Mouse (Mus musculus) heart, embryonic 13.5 days (tissue): Measurements from ENCODE around the gene C2cd2. TPM values are rescaled to one million over a fixed set of nuclear protein-coding genes. Genes with fewer than 3 reads are reported as not detected.

Experiments
- ATAC-seq: fragments of 200-750 bp; cut with Nextera tagmentation; 2 replicates; pipeline ENCODE4 v1.8.0; 2017; ENCODE audit warnings: moderate TSS enrichment; ENCODE audit not compliant: insufficient number of reproducible peaks, low FRiP score, low TSS enrichment; ENCODE audit errors: extremely low read depth
- H3K27ac ChIP-seq: fragments of 300-500 bp; sonication (generic); replicated peaks from 2 replicates; pipeline ENCODE4 v1.5.1; 2015; ENCODE audit warnings: moderate library complexity, mild to moderate bottlenecking, inconsistent platforms
- H3K27me3 ChIP-seq: fragments of 300-500 bp; sonication (generic); replicated peaks from 2 replicates; pipeline ENCODE4 v1.6.1; 2015; ENCODE audit warnings: mild to moderate bottlenecking, inconsistent platforms
- H3K36me3 ChIP-seq: fragments of 300-500 bp; sonication (generic); 2 replicates; pipeline ENCODE4 v1.6.1; 2015; ENCODE audit warnings: mild to moderate bottlenecking, inconsistent platforms
- H3K4me1 ChIP-seq: fragments of 300-500 bp; sonication (generic); 2 replicates; pipeline ENCODE4 v1.6.1; 2015; ENCODE audit warnings: inconsistent platforms
- H3K4me2 ChIP-seq: fragments of 300-500 bp; sonication (generic); 2 replicates; pipeline ENCODE4 v1.6.1; 2015; ENCODE audit warnings: inconsistent platforms, mild to moderate bottlenecking, moderate library complexity
- H3K4me3 ChIP-seq: fragments of 300-500 bp; sonication (generic); 2 replicates; pipeline ENCODE4 v1.5.1; 2015; ENCODE audit warnings: moderate library complexity, mild to moderate bottlenecking, inconsistent platforms
- H3K9ac ChIP-seq: fragments of 300-500 bp; sonication (generic); 2 replicates; pipeline ENCODE4 v1.6.1; 2015; ENCODE audit warnings: inconsistent platforms, mild to moderate bottlenecking, moderate library complexity
- H3K9me3 ChIP-seq: fragments of 300-500 bp; sonication (generic); 2 replicates; pipeline ENCODE4 v1.6.1; 2016; ENCODE audit warnings: inconsistent platforms
- WGBS: fragments of 180-500 bp; shearing (Covaris S2); methylation state at CpG from one replicate; pipeline ENCODE4 v1.1.7; 2015; ENCODE audit warnings: mixed read lengths; 5-methylcytosine and 5-hydroxymethylcytosine counted together
- polyA plus RNA-seq: library from polyadenylated mRNA; unstranded; fragments of >200 nt; fragmentation: Nextera tagmentation; extraction: Ambion mirVana; gene quantifications from 2 replicates; pipeline ENCODE4 v1.2.1, GENCODE M21; 2015

Gene C2cd2
- polyA plus RNA-seq, 1 experiment from 2014 or later: 13.2 TPM

DNA sequence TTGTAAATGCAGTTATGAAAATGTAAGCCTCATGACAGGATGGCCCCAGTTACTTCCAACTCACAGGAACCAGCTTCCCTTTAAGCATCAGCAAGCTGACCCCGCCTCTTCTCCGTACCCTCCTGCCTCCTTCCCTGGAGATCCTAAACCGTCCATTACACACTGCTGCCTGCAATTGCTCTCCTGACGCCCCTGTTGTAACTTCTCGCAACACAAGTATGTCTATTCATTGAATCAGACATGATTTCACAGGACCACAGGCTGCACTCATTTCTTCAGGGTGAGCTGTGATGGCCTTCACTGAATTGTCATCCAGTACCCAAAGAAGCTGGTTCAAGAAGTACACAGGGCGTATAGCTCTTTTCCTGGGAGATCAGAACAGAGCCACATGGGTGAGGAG, 113.6 kb downstream of the C2cd2 start:
- H3K36me3 ChIP-seq: peaks cover 15% of the 10 kb centered on the region
- H3K9me3 ChIP-seq: no peaks in the 10 kb centered on the region
- no peak overlapping the region for H3K4me3 ChIP-seq
- WGBS: 74% methylated on average over 6 of the region's 6 CpGs
- no peak overlapping the region for H3K9ac ChIP-seq
- no peak overlapping the region for H3K4me2 ChIP-seq
- H3K27ac ChIP-seq: no peak overlapping the region
- ATAC-seq: no peak
- peaks cover 51% of the 10 kb centered on the region for H3K4me1 ChIP-seq
- H3K27me3 ChIP-seq: no peaks in the 10 kb centered on the region

DNA sequence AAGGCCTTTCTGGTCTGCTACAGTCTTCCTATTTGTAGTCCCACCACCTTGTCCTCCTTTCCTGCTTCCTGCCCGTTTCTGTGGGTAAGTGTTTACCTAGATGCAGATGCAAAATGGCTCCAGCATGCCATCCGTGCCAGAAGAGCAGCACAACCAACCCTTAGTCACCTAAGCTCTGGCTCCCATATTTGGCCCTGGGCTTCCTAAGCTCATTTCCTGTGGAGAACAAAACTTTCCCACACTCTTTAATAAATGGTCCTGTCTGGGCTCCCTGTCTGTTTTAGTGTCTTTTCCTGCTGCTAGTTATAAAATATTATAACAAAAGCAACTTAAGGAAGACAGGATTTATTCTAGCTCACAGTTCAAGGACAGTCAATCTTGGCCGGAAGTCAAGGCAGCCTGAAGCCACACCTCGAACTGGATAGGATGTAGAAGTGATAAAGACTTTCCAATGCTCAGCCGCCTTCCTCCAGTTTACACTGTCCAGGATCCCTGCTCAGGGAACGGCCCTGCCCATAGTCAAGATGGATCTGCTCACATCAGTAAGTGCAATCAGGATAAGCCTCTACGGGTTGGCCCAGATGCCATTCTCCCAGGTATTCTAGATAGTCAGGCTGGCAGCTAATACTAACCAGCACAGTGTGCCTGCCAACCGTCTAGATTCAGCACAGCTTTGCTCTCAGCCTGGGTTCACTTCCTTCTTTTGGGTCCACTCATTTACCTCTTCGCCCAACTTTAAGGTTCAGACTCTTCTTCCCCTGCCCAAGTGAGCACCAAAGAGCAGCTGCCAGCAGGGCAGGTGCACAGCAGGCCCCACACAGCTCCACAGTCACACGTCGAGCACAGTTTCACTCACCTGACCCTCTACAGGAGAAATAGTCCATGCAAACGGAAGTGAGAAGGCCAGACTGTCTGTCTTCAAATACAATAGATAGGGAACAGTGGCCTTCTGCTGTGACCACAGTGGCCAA, 117.1 kb downstream of the C2cd2 start:
- Histone ChIP-seq H3K4me3 (no peak overlapping the region), H3K9ac (no peak overlapping the region), H3K9me3 (no peaks in the 10 kb centered on the region), H3K4me1 (peaks cover 38% of the 10 kb centered on the region), H3K27me3 (no peaks in the 10 kb centered on the region), H3K4me2 (no peak overlapping the region), H3K36me3 (peaks cover 24% of the 10 kb centered on the region), H3K27ac (peak overlapping the region; percentile 16; the same call in 1 of the 2 replicates)
- no peak for ATAC-seq
- WGBS: 55% methylated on average over 12 of the region's 12 CpGs

DNA sequence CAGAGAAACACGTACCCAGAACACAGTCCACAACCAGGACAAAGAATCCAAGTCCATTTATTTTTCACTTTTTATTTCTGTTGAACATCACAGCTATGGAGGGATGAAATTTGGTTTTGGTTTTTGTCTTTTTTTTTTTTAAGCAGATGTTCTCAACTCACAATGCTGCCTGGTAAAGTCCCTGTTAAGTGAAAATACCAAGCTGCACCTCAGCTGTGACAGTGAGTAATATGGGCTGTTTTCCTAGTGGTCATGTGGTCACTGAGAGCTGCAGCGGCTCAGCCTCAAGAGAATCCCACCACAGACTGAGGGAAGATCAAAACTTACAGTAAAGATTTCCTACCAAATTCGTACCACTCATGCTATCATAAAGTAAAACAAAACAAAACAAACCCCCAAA, 130.2 kb downstream of the C2cd2 start:
- Histone ChIP-seq H3K27ac (no peak overlapping the region), H3K4me3 (no peak overlapping the region), H3K4me2 (no peak overlapping the region), H3K9me3 (no peaks in the 10 kb centered on the region), H3K27me3 (no peaks in the 10 kb centered on the region), H3K4me1 (no peaks in the 10 kb centered on the region), H3K36me3 (peaks cover 95% of the 10 kb centered on the region), H3K9ac (no peak overlapping the region)
- 86% methylated on average over 3 of the region's 3 CpGs for WGBS
- ATAC-seq: no peak

DNA sequence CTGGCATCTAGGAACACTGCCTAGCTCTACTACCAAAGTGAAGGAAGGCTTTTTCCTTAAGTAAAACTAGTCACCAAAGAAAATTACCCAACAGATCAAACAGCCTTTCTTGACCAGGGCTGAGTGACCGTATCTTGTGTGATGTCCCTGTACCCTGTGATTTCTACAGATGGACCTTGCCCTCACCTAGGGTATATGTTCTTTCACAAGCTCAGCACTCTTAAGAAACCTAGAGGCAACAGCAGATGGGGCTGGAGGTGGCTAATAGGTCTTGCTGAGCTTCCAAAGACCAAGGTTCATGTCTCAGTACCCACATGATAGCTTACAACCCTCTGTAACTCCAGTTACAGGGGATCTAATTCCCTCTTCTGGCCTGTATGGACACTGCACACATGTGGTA, 134.2 kb downstream of the C2cd2 start:
- WGBS: 97% methylated on average over 1 of the region's 1 CpGs
- peaks cover 80% of the 10 kb centered on the region for H3K36me3 ChIP-seq
- H3K9ac ChIP-seq: no peak overlapping the region
- H3K27me3 ChIP-seq: no peaks in the 10 kb centered on the region
- no peaks in the 10 kb centered on the region for H3K9me3 ChIP-seq
- no peak for ATAC-seq
- no peak overlapping the region for H3K4me3 ChIP-seq
- H3K4me2 ChIP-seq: no peak overlapping the region
- no peak overlapping the region for H3K27ac ChIP-seq
- no peaks in the 10 kb centered on the region for H3K4me1 ChIP-seq

DNA sequence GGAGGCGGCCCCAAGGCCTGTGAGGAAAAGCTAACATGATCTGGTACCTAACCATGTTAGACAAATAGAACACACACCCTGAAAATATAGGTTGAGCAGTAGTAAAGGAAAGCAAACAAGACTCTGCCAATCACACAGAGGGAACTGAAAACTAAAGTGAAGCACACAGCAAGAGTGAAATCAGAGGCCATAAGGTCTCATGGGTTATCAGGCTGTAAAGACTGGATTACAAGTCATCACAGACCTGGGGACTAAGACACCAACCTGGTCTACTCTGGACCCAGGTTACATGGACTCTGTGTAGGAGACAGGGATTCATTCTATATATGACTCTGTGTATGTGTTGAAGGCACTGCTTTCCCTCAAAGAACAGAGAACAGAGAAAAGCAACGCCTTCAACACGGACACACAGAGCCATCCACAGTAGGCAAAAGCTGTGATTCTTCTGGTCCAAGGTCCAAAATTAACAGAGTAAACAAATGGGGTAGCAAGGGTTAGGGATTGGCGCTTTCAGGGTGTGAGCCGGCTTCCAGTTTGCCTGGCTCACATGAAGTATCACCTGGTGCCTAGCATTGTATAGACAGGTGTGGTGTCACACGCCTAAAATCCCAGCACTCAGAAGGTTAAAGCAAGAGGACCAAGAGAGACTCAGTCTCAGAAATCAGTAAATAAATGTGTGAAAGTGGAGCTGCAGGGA, 138.9 kb downstream of the C2cd2 start:
- no peak for ATAC-seq
- H3K4me3 ChIP-seq: no peak overlapping the region

GRCm38 (mm10) chr16:97819532-97819931, 142.9 kb downstream of the C2cd2 start:
- no peak overlapping the region for H3K4me2 ChIP-seq
- H3K27me3 ChIP-seq: no peaks in the 10 kb centered on the region
- H3K4me3 ChIP-seq: no peak overlapping the region
- no peak overlapping the region for H3K9ac ChIP-seq
- H3K27ac ChIP-seq: peak overlapping the region; percentile 63
- 65% methylated on average over 4 of the region's 4 CpGs for WGBS
- H3K4me1 ChIP-seq: no peaks in the 10 kb centered on the region
- peaks cover 93% of the 10 kb centered on the region for H3K36me3 ChIP-seq
- ATAC-seq: no peak
- no peaks in the 10 kb centered on the region for H3K9me3 ChIP-seq

More for the DNA sequence above, 138.9 kb downstream of the C2cd2 start:
- Histone ChIP-seq H3K27ac (no peak overlapping the region), H3K4me1 (no peaks in the 10 kb centered on the region), H3K9ac (no peak overlapping the region), H3K4me2 (no peak overlapping the region), H3K36me3 (peaks cover 82% of the 10 kb centered on the region), H3K9me3 (no peaks in the 10 kb centered on the region), H3K27me3 (no peaks in the 10 kb centered on the region)
- WGBS: 91% methylated on average over 6 of the region's 6 CpGs

DNA sequence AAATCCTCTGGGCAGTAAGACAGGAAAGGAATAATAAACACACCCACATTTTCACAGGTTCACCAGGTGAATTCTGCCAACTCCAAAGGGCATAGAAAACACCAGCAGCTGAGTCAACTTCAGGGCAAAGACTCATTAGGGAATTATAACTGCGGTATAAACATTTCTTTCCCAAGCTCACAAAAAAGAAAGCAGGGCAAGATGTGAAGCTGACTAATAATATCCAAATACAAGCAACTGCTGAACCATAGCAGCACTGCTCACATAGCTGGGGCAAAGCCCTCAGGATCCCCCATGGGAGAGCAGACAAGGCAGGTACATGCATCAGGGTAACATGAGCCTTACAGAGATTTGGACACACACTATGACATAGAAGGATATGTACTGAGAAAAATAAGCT, 145.0 kb downstream of the C2cd2 start:
- Histone ChIP-seq H3K4me2 (no peak overlapping the region), H3K27me3 (no peaks in the 10 kb centered on the region), H3K27ac (no peak overlapping the region), H3K4me1 (no peaks in the 10 kb centered on the region), H3K4me3 (no peak overlapping the region), H3K9me3 (no peaks in the 10 kb centered on the region), H3K36me3 (peaks cover 96% of the 10 kb centered on the region), H3K9ac (no peak overlapping the region)
- no peak for ATAC-seq
- WGBS: 94% methylated on average over 1 of the region's 1 CpGs

DNA sequence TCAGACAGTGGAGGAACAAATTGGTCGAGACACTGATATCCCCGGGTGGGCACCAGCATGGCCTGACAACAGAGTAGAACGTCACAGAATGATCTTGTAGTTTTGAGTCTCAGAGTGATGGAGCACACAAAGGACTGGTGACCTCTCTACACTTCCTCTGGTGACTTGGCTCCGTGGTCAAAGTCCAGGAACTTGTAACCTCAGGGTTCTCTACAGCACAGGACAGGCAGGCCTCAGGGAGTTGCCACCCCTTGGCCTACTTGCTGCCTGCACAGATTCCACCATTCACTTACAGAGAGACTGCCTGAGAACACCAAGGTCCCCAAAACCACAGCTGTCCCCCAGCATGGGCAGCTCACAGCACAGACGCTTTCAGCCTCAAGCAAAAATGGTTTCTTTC, 147.1 kb downstream of the C2cd2 start:
- no peaks in the 10 kb centered on the region for H3K27me3 ChIP-seq
- no peak overlapping the region for H3K27ac ChIP-seq
- WGBS: 77% methylated on average over 5 of the region's 5 CpGs
- H3K9ac ChIP-seq: no peak overlapping the region
- no peak overlapping the region for H3K4me2 ChIP-seq
- no peak for ATAC-seq
- no peak overlapping the region for H3K4me3 ChIP-seq
- peaks cover 98% of the 10 kb centered on the region for H3K36me3 ChIP-seq
- no peaks in the 10 kb centered on the region for H3K9me3 ChIP-seq
- no peaks in the 10 kb centered on the region for H3K4me1 ChIP-seq

- no peak for ATAC-seq
- peaks cover 98% of the 10 kb centered on the region for H3K36me3 ChIP-seq
These were observed 148.3 kb downstream of the C2cd2 start for GRCm38 (mm10) chr16:97814060-97814459.

GRCm38 (mm10) chr16:97808881-97809280, 153.5 kb downstream of the C2cd2 start:
- ATAC-seq: no peak
- H3K27me3 ChIP-seq: no peaks in the 10 kb centered on the region
- no peak overlapping the region for H3K27ac ChIP-seq
- no peak overlapping the region for H3K4me2 ChIP-seq
- H3K4me3 ChIP-seq: no peak overlapping the region
- 87% methylated on average over 3 of the region's 3 CpGs for WGBS
- no peaks in the 10 kb centered on the region for H3K4me1 ChIP-seq
- no peaks in the 10 kb centered on the region for H3K9me3 ChIP-seq
- H3K9ac ChIP-seq: no peak overlapping the region
- H3K36me3 ChIP-seq: peaks cover 94% of the 10 kb centered on the region

More at GRCm38 (mm10) chr16:97814060-97814459, 148.3 kb downstream of the C2cd2 start:
- H3K9ac ChIP-seq: no peak overlapping the region
- no peak overlapping the region for H3K4me2 ChIP-seq
- no peak overlapping the region for H3K4me3 ChIP-seq
- no peaks in the 10 kb centered on the region for H3K9me3 ChIP-seq
- no peak overlapping the region for H3K27ac ChIP-seq
- H3K27me3 ChIP-seq: no peaks in the 10 kb centered on the region
- WGBS: 88% methylated on average over 2 of the region's 2 CpGs
- H3K4me1 ChIP-seq: no peaks in the 10 kb centered on the region

GRCm38 (mm10) chr16:97805646-97806045, 156.8 kb downstream of the C2cd2 start:
- WGBS: 93% methylated on average over 3 of the region's 3 CpGs
- H3K36me3 ChIP-seq: peaks cover 89% of the 10 kb centered on the region
- no peak overlapping the region for H3K9ac ChIP-seq

More at GRCm38 (mm10) chr16:97805646-97806045, 156.8 kb downstream of the C2cd2 start:
- Histone ChIP-seq H3K27me3 (no peaks in the 10 kb centered on the region), H3K9me3 (no peaks in the 10 kb centered on the region), H3K4me3 (no peak overlapping the region), H3K4me1 (no peaks in the 10 kb centered on the region), H3K4me2 (no peak overlapping the region), H3K27ac (no peak overlapping the region)
- no peak for ATAC-seq
